Mouse (Mus musculus): ENCODE measurements at regions not wholly inside any gene's neighbourhood (a gene's known extent, or its start where the extent isn't known, plus 50 kb on each side); places are given as distances from the start of the nearest gene placed in this dataset.

DNA sequence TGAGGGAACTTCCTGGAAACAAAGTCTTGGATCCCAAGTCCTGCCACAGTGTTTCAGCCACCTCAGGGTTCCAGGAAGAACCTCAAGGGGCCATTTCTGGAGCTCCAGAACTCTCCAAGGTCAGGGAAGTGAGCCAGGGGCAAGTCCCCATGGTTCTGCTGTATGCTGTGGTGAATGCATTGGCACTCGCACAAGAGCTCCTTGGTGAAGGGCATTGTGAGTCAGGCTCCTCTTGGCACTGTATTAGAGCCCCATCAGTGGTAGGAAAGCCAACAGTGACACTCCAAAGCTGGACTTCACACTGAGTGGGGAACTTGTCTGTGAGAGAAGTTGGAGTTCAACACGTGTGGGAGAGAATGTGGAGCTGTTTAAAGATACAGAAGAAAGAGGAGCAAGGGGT is 486.0 kb downstream of the Ajap1 start:
- TF ChIP-seq CTCF (conservative IDR thresholded peaks at IDR 0.05; ENCODE audit: low read length): no peak
- no peak for TF ChIP-seq POU5F1 (IDR thresholded peaks at IDR 0.05; ENCODE audit: borderline replicate concordance, low read length)
- TF ChIP-seq NANOG (IDR thresholded peaks at IDR 0.05; ENCODE audit: borderline replicate concordance, low read length): no peak
